Mouse (Mus musculus) layer of hippocampus, postnatal 25 days (tissue): ENCODE data around the gene Nsun7. TPM values are rescaled to one million over a fixed set of nuclear protein-coding genes. Genes with fewer than 3 reads are reported as not detected.
"Not testable (repeated sequence)": the region's sequence is repeated elsewhere in the genome, so short reads cannot be mapped to it uniquely, and the experiment has no call there.

Experiments used
- DNase-seq, 2 experiments: peaks; one replicate each; pipeline ENCODE4 v3.0.0; 2022; ENCODE audit warnings: mixed read lengths in 2 of 2, low spot score in 1 of 2; ENCODE audit errors: extremely low spot score in 1 of 2
- total RNA-seq, 2 experiments: library from RNA; stranded (reverse); gene quantifications; 2 replicates each; pipeline ENCODE4 v1.2.3; 2021

Nsun7 gene
- total RNA-seq = 10 to 100 TPM in 1 of 2 experiments, 1 to 10 TPM in 1; 7.1 to 12.2 TPM

DNA sequence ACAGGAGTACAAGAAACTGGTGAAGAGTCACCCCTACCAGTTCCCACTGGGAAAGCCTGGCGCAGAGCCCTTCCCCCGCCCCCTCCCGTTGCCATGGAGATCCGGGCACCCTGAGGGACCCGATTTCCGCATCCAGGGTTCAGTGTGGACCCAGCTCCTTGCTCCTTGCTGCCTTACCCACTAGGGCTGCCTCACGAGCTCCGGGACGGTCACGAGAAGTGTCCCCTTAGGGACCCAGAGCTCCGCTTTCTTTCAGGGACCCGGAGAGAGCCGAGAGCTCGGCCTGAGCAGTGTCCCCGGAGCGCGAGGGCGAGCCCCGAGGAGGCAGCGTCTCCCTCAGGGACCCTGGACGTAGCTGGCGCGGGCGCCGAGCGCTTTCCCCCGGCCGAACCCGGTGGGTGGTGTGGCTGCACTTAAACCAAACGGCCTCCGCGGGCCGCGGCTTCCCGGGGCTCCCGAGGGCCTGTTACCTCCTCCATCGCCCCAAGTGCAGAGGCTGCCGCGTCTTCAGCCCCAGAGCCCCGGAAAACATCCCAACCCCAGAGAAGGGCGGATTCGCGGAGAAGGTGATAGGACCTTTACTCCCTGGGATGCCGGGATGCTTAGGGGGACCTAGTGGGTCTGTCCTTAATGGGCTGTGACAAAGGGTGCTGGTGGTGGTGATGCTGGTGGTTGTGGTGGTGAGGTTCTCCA lies at the start of gene Nsun7:
Nsun7 (plus strand) TSS at position 142 of the 693 bp plus-strand sequence.
- DNase-seq = peak; percentile 77 to 84

DNA sequence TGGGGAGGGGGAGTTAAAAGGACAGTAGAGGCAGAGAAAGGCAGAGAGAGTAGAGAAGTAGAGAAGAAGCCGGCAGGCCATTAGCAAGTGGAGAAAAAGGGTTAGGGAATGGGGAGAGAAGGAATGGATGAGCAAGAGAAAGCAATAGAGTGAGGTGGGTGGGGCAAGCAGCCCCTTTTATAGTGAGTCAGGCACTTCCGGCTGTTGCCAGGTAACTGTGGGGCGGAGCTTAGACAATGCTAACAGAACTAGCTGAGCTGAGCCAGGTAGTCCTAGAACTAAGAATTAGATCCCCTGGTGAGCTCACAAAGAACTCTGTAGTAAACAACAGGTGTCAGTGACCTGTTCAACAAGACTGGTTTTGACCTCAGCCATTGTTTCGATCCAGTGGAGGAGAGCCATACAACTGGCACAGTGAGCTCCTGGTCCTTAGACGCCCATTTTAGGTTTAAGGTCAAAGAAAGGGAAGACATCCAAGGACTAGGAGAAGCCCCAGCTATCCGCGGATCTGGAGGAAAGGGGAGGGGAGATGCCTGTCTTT lies 45.2 kb upstream of the Nsun7 start:
- no peak for DNase-seq

DNA sequence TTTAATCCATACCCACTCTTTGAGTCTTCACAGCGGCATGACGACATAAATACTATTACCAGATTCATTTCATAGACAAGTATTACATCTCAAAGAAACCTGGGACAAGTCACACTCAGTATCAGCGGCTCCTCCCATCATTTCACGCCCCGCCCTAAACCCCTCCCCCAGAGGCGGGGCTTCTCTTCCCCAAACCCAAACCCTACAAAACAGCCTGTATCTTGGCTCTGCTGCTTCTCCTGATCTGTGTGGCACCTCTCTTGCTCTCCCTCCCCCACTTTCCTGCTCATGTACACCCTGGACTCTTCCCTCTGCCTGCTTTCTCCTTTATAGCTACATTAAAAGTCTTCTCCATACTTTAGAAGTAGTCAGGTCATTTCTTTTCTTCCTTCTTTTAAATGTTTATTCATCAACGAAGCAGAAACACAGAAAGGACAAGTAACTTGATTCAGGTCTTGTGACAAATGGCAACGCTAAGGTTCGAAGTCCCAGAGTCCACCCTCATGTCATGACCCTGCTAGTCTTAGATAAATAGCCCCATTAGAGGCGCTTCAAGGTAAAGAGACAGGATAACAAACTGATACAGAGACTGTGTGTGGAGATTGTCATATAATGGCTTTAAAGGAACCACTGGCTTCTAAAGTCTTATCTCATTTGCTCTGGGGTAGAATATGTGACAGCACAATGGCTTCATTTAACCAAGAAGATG lies 44.0 kb upstream of the Nsun7 start:
- no peak for DNase-seq

DNA sequence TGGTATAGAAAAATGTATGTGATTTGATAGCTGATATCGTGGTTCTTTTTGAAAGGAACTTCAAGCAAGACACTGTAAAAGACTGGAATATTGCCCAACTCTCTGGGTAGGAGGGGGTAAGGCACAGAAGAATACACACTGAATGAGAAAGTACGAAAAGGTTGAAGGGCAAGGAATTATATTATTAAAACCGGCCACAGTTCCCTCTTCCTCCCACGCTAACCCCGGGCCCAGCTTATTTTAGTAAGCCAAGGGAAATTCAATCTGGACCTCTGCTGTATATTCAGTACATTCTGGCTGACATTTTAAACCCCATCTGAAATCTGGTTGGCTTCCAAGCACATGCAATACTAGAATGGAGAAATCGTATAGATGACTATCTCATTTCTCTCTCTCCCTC lies 40.0 kb upstream of the Nsun7 start:
- no peak for DNase-seq

DNA sequence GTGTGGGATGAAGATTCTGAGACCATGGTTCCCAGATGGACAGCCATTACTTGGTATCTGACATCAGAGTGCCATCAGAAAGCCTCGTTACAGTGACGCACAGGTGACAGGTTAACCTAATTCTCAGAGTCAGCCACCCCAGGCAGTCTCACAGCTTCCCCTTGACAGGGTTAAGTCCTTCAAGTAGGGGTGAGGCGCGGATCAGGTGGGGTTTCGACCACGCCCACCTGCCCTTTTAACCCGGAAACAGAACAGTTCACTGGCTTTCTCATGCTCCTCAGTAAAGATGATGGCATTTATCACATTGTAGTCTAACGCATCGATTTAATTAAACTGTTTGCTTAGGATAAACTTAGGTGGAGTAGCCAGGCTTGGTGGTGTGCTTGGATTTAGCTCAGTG lies 39.1 kb upstream of the Nsun7 start:
- DNase-seq = no peak

DNA sequence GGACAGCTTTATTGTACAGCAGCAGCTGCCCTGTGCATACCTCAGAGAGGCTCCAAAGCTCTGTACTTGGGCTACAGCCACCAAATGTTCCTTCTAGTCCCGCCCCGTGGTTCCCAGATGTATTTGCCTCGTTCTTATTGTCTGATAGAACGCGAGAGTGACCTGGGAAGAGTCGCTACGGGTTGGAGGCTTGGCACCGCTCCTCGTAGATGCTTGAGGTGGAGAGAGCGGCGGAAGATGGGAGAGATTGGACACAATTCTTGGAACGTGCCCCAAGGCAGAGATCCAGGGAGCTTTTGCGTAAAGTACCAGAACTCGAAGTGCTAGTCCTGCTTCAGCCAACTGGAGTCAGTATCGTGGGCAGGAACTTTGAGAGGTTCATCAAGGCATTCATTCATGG lies 36.8 kb upstream of the Nsun7 start:
- DNase-seq = no peak

DNA sequence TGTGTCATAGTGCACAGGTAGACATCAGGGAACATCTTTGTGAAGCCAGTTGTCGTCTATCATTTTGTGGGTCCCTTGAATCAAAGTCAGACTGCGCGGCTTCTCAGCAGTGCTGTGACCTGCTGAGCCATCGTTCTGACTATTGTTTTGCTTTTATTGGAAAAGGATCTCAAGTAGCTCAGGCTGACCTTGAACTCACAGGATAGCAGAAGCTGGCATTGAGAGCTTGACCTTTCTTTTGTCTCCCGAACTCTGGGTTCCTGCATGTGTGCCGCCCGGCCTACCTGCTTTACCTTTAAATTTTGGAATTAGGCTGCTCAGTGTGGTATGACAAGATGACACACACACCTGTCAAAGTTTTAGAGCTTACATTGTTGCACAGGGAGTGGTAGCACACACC lies 33.2 kb upstream of the Nsun7 start:
- no peak for DNase-seq

DNA sequence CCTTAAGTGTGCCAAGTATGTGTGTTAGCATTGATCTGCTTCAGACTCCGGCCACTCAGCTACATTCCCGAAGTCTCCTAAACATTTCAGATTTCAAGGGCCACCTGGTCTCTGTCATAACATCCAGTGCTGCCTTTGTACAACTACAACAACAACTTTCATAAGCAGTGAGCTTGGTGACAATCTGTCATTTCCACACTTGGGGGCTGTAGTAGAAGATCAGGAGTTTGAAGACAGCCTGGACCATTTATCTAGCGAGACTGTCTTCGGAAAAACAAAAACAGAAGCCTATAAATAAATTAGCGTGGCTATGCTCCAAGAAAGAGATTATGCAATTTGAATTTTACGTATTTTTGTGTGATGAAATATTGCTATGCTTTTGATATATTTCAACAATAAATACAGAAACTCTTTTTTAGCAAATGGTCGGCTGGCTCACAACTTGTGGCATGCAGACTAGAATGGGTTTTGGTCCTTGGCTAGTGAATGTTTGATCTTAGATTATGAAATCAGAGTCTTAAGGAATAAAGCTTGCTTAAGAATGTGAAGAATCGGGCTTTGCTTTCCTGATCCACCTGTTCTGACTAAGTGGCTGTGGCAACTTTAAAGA lies 27.9 kb upstream of the Nsun7 start:
- no peak for DNase-seq

DNA sequence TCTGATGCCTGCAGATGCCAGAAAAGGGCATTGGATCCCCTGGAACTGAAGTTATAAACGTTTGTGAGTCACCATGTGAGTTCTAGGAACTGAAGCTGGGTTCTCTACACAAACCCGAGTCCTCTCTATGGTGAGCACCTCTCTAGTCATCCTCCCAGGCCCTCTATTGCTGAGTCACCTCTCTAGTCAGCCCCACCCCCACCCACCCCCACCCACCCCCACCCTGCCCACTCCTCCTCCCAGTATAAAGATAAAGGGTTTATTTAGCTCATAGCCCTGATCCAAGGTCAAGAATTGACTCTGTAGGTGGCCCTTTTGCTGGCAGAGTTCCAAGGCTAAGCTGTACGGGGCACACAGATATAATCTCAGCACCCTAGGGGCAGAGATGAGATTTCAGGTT lies 27.2 kb upstream of the Nsun7 start:
- DNase-seq = no peak

DNA sequence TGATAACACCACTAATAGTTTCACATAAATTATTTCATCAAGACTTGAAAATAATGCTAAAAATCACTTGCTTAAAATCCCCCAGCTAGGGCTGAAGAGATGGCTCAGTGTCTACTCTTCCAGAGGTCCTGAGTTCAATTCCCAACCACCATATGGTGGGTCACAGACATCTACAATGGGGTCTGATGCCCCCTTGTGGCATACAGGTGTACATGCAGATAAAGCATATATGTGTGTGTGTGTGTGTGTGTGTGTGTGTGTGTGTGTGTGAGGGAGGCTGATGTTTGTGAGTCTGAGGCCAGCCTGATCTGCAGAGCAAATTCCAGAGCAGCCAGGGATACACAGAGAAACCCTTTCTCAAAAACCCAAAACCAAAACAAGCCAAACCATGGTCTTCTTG lies 17.8 kb upstream of the Nsun7 start:
- no peak for DNase-seq

DNA sequence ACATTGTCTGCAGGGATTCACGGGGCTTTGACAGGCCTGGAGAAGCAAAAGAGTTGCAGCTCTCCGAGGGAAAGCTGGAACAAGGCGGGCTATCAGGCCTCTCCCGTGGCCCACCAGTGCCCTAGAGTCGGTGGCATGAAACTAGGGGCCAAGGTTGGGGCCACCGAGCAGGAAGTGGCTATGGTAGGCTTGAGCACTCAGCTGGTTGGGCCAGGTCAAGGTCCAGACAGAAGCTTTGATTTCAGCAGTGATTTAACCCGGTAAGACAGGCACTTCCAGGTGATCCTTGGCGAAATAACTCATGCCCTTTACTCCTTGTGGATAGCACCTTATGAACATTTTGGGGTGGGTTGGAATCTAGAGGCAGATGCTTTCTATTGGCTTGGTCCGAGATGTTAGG lies 16.2 kb upstream of the Nsun7 start:
- no peak for DNase-seq

DNA sequence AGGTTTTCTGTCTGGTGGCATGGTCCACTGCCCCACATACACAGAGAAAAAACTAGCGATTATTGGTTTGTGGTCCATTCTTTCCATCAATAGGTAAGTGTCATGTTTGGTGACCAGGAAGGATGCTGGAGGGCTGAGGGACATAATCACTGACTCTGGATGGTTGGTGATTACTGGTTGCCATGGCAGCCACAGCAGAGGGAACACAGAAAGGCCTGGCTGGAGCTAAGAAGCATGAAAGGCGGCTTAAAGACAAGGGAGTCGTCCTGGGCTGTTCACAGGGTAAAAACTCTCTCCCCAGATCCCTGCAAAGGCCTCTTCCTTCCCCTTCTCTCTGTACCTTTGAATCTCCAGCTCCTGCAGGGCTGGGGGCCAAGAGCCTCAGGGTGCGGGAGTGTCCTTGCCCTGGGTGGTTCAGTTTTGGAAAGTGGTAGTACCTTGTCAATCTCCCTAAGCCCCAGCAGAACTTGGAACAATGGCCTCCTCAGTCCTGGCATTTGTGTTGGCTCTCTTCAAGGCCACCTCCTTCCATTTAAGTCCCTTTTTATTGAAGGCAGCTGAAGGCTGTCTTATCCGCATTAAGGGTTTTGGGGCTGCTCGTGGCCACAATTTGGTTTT lies 15.5 kb upstream of the Nsun7 start:
- no peak for DNase-seq

DNA sequence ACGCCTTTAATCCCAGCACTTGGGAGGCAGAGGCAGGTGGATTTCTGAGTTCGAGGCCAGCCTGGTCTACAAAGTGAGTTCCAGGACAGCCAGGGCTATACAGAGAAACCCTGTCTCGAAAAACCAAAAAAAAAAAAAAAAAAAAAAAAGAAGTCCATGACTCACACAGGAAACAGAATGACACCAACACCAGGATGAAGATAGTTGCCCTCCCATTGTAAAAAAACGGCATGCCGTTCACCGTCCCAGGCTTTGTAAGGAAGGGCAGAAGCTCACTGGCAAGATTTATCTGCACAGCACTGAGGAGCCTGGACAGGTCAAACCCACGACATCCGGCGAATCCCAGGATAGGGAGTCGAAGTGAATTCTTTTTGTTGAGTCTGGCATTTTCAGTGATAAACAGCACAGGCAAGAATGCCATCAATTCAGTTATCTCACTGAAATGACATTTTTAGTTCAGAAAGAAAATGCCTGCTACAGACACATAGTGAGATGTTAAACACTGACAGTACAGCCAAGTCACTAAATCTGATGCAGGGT lies 13.7 kb upstream of the Nsun7 start:
- no peak for DNase-seq

DNA sequence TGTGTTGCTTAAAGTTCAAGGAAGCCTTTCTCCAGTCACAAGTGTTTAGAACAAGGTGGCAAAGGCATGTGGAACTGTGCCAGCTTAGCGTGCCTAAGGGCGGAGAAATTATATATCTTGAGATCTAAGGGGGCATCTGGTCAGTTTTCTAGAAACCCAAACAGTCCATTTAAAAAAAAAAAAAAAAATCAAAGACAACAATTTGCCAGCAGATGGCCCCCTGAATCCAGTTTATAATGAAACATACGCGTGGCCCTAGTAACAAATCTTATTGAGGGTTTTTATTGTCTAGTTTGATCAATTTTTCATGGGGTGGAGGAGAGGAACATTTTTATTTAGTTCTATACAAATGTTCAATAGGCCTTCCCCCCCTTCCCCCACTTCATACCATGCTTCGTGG lies 6.5 kb upstream of the Nsun7 start:
- peak in 1 of 2 experiments; percentile 13 for DNase-seq

DNA sequence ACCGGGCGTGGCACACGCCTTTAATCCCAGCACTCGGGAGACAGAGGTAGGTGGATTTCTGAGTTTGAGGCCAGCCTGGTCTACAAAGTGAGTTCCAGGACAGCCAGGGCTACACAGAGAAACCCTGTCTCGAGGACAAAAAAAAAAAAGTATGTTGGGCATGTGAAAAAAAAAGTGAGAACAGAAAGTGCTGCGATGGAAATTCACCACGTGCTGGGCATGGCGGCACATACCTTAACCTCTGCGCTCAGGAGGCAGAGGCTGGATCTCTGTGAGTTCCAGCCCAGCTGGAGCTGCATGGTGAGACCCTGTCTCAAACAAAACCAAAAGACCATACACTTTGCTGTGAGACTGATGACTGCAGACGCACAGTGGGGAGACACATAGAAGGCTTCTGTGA lies 4.7 kb upstream of the Nsun7 start:
- no peak for DNase-seq

DNA sequence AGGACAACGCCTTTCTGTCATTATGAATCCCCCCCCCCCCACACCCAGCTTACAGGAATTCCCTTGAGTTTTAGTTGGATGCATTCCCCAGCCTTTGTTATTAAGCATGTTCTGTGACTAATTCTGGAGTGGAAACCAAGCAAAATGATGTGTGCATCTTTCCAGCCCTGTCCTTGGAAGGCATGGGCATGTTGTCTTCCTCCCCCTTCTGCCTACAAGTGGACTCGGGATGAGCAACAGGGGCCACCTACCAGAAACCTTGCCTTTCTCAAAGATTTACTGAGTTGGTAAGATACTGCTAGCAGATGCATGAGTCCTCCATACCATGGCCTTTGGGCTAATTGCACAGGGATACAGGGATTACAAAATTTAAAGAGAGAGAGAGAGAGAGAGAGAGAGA lies 697 bp upstream of the Nsun7 start:
- no peak for DNase-seq

DNA sequence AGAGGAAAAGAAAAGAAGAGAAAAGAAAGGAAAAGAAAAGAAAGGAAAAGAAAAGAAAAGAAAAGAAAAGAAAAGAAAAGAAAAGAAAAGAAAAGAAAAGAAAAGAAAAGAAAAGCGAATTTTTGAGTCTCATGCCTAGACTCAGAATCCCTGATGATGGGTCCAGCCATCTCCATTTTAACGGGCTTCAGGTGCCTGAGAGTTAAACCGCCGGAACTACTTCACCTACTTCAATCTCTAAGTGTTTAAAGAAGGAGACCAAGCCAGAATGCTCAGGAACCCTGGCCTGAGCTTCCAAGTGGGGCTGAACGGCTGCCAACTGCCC lies 304 bp upstream of the Nsun7 start:
- not testable (repeated sequence) for DNase-seq

DNA sequence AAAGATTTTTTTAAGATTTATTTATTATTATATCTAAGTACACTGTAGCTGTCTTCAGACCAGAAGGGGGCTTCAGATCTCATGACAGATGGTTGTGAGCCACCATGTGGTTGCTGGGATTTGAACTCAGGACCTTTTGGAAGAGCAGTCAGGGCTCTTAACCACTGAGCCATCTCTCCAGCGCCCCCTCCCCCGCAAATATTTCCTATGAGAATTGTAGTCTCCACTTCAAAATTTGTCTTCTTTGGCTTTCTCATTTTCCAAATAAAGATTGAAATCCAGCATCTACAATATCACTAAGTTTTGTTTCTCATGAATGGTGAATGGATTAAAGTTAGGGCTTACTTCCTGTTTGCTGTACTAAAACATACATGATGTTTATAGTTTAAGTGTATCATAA lies 2.8 kb downstream of the Nsun7 start:
- no peak for DNase-seq

DNA sequence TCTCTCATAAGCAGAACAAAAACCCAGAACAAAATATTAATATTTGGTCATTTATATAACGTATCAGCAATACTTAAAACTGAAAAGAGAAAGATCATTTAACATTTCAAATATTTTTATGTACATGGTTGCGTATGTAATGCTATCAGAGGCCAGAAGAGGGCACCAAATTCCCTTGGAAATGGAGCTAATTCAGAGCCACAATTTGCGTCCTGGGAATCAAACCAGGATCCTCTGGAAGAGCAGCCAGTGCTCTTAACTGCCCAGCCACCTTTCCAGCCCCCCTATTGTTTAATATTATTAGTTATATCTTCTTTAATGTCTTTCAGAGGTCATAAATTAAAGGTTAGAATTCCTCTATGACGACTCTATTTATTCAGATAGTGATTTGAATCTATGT lies 3.7 kb downstream of the Nsun7 start:
- peak in 1 of 2 experiments; percentile 56 for DNase-seq

DNA sequence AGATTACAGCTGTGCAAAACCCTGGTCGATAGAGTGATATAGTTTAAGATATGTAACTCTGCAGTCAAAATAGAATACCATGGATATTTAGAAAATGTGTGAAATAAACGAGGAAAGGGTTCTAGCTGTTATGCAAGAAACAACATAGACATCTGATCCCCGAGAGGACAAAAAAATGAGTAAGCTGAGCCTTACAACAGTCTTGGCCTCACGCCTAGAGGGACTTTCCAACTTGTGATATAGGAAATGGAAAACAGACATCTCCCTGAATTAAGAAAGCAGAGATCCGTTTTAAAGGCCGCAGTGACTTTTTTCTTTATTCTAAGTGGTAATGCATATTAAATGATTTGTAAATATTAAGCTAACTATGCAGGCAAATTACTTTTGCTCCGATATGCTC lies 9.9 kb downstream of the Nsun7 start:
- no peak for DNase-seq

DNA sequence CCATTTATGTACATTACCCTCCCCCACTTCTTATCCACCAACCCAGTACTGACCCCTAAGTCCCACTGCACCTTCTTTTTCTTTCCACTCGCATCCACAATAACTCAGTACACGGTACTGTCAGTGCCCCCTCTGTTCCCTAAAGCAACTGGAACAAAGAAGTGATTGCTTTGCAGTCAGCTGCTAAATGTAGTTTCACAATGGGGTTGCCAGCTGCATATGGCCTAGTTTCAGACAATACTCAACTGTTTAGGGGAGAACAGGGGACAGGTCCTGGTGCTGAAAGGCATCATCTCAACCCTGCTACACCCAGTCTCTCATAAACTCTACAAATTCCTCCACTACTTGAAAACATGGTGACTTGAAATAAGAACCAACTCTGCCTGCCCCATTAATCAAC lies 11.4 kb downstream of the Nsun7 start:
- DNase-seq = no peak
